Mouse (Mus musculus) testis, adult 2 months (tissue): ENCODE measurements at regions not wholly inside any gene's neighbourhood (a gene's known extent, or its start where the extent isn't known, plus 50 kb on each side); places are given as distances from the start of the nearest gene placed in this dataset.

Experiments
- H3K27ac ChIP-seq: fragments of 200-500 bp; 2 replicates; pipeline ENCODE4 v1.5.1; 2012; ENCODE audit warnings: low read depth, low read length; ENCODE audit not compliant: control insufficient read depth, insufficient read depth
- H3K27me3 ChIP-seq: fragments of 200-500 bp; 2 replicates; pipeline ENCODE4 v1.6.1; 2012; ENCODE audit warnings: mild to moderate bottlenecking, low read length, moderate library complexity; ENCODE audit not compliant: control insufficient read depth, insufficient read depth
- H3K36me3 ChIP-seq: fragments of 200-500 bp; 2 replicates; pipeline ENCODE4 v1.6.1; 2012; ENCODE audit warnings: mild to moderate bottlenecking, low read length; ENCODE audit not compliant: control insufficient read depth, insufficient read depth
- H3K4me1 ChIP-seq: fragments of 200-500 bp; 2 replicates; pipeline ENCODE4 v1.6.1; 2012; ENCODE audit warnings: low read length; ENCODE audit not compliant: control insufficient read depth, insufficient read depth
- H3K4me3 ChIP-seq: fragments of 200-500 bp; 2 replicates; pipeline ENCODE4 v1.5.1; 2012; ENCODE audit warnings: low read depth, mild to moderate bottlenecking, low read length, moderate library complexity, mixed read lengths; ENCODE audit not compliant: control insufficient read depth
- CTCF ChIP-seq: fragments of 200-500 bp; IDR thresholded peaks from 2 replicates; pipeline ENCODE4 v1.5.1; 2012; ENCODE audit warnings: low read depth, mild to moderate bottlenecking, inconsistent platforms, low read length, moderate library complexity; ENCODE audit not compliant: control insufficient read depth, insufficient read depth, insufficient replicate concordance
- POLR2A ChIP-seq: fragments of 200-500 bp; IDR thresholded peaks from 2 replicates; pipeline ENCODE4 v1.6.1; 2012; ENCODE audit warnings: low read depth, mild to moderate bottlenecking, inconsistent platforms, low read length, moderate library complexity; ENCODE audit not compliant: control insufficient read depth

- no peak overlapping the region for H3K4me3 ChIP-seq
- H3K27me3 ChIP-seq: no peaks in the 10 kb centered on the region
- H3K4me1 ChIP-seq: no peaks in the 10 kb centered on the region
- no peak overlapping the region for H3K27ac ChIP-seq
- no peaks in the 10 kb centered on the region for H3K36me3 ChIP-seq
- TF ChIP-seq POLR2A: no peak
- no peak for TF ChIP-seq CTCF
Observed at GRCm38 (mm10) chr4:33600805-33601204, 290.7 kb downstream of the Rngtt start.

- H3K36me3 ChIP-seq: no peaks in the 10 kb centered on the region
Observed at GRCm38 (mm10) chr4:33604636-33605035, 294.5 kb downstream of the Rngtt start.

GRCm38 (mm10) chr4:33639821-33640575 is 284.4 kb upstream of the Cnr1 start:
- no peaks in the 10 kb centered on the region for H3K36me3 ChIP-seq
- no peaks in the 10 kb centered on the region for H3K4me1 ChIP-seq
- H3K27me3 ChIP-seq: no peaks in the 10 kb centered on the region
- no peak overlapping the region for H3K4me3 ChIP-seq
- H3K27ac ChIP-seq: no peak overlapping the region
- TF ChIP-seq POLR2A (no peak), CTCF (no peak)

More at GRCm38 (mm10) chr4:33604636-33605035, 294.5 kb downstream of the Rngtt start:
- H3K27ac ChIP-seq: no peak overlapping the region
- no peaks in the 10 kb centered on the region for H3K27me3 ChIP-seq
- TF ChIP-seq CTCF (no peak), POLR2A (no peak)
- H3K4me1 ChIP-seq: no peaks in the 10 kb centered on the region
- no peak overlapping the region for H3K4me3 ChIP-seq

GRCm38 (mm10) chr4:33640576-33641255 is 283.7 kb upstream of the Cnr1 start:
- H3K4me1 ChIP-seq: no peaks in the 10 kb centered on the region
- H3K27me3 ChIP-seq: no peaks in the 10 kb centered on the region
- TF ChIP-seq POLR2A (no peak), CTCF (no peak)
- no peak overlapping the region for H3K4me3 ChIP-seq
- H3K27ac ChIP-seq: no peak overlapping the region
- H3K36me3 ChIP-seq: no peaks in the 10 kb centered on the region

GRCm38 (mm10) chr4:33641883-33642282 is 282.5 kb upstream of the Cnr1 start:
- Histone ChIP-seq H3K27ac (no peak overlapping the region), H3K4me3 (no peak overlapping the region), H3K36me3 (no peaks in the 10 kb centered on the region), H3K4me1 (no peaks in the 10 kb centered on the region), H3K27me3 (no peaks in the 10 kb centered on the region)
- no peak for TF ChIP-seq CTCF
- no peak for TF ChIP-seq POLR2A

GRCm38 (mm10) chr4:33642526-33642925 is 281.9 kb upstream of the Cnr1 start:
- Histone ChIP-seq H3K36me3 (no peaks in the 10 kb centered on the region), H3K27ac (no peak overlapping the region), H3K4me3 (no peak overlapping the region), H3K4me1 (no peaks in the 10 kb centered on the region), H3K27me3 (no peaks in the 10 kb centered on the region)
- TF ChIP-seq CTCF (no peak), POLR2A (no peak)

- H3K27ac ChIP-seq: no peak overlapping the region
- no peaks in the 10 kb centered on the region for H3K36me3 ChIP-seq
- TF ChIP-seq CTCF (no peak), POLR2A (no peak)
- no peaks in the 10 kb centered on the region for H3K4me1 ChIP-seq
- no peaks in the 10 kb centered on the region for H3K27me3 ChIP-seq
- H3K4me3 ChIP-seq: no peak overlapping the region
Observed at GRCm38 (mm10) chr4:33645217-33645616, 279.2 kb upstream of the Cnr1 start.
